Mouse (Mus musculus) CH12.LX (cell line): ENCODE measurements around the gene Scarb1. TPM values are rescaled to one million over a fixed set of nuclear protein-coding genes. Genes with fewer than 3 reads are reported as not detected.

Source experiments
- DNase-seq: peaks from one replicate; pipeline ENCODE4 v3.0.0-alpha.2; 2013; ENCODE audit errors: extremely low read depth
- H3K27ac ChIP-seq: 2 replicates; pipeline ENCODE4 v1.5.1; 2012; ENCODE audit warnings: low read depth, mild to moderate bottlenecking, control low read depth, moderate library complexity; ENCODE audit not compliant: insufficient read depth
- H3K27me3 ChIP-seq: replicated peaks from 2 replicates; pipeline ENCODE3; 2012; ENCODE audit warnings: inconsistent platforms
- H3K36me3 ChIP-seq, 2 experiments: replicated peaks in 1 of 2; 2 replicates each; pipeline versions ENCODE3 to v1.6.1; 2012; ENCODE audit warnings: inconsistent platforms in 1 of 2, low read length in 1 of 2, mild to moderate bottlenecking in 1 of 2, mixed read lengths in 1 of 2, moderate library complexity in 1 of 2; ENCODE audit not compliant: control insufficient read depth in 1 of 2, insufficient read depth in 1 of 2
- H3K4me1 ChIP-seq, 2 experiments: 2 replicates each; pipeline ENCODE4 v1.6.1; 2012; ENCODE audit warnings: inconsistent platforms in 1 of 2, moderate library complexity in 1 of 2; ENCODE audit not compliant: insufficient read depth in 2 of 2, control insufficient read depth in 1 of 2
- H3K4me2 ChIP-seq: 2 replicates; pipeline ENCODE4 v1.6.1; 2012; ENCODE audit warnings: low read depth, mild to moderate bottlenecking, control low read depth; ENCODE audit not compliant: poor library complexity, insufficient read depth, severe bottlenecking
- H3K4me3 ChIP-seq, 3 experiments: fragments of 150-350 bp in 1 of 3; sonication (generic) in 1 of 3; replicated peaks in 1 of 3; 2 replicates each; pipeline versions ENCODE3 to v1.5.1; 2011 to 2012; ENCODE audit warnings: low read depth in 2 of 3, low read length in 2 of 3, mild to moderate bottlenecking in 2 of 3, moderate library complexity in 2 of 3, control low read depth in 1 of 3, improper control_type of control experiment in 1 of 3, inconsistent platforms in 1 of 3, mixed read lengths in 1 of 3; ENCODE audit not compliant: poor library complexity in 1 of 3
- H3K79me2 ChIP-seq: replicated peaks from 2 replicates; pipeline ENCODE4 v1.6.1; 2012; ENCODE audit warnings: mild to moderate bottlenecking, moderate library complexity; ENCODE audit not compliant: control insufficient read depth, poor library complexity, insufficient read depth, severe bottlenecking; ENCODE audit errors: extremely low read depth
- H3K9ac ChIP-seq: 2 replicates; pipeline ENCODE4 v1.6.1; 2012; ENCODE audit warnings: low read depth, mild to moderate bottlenecking, control low read depth, moderate library complexity; ENCODE audit not compliant: insufficient read depth
- H3K9me3 ChIP-seq: replicated peaks from 2 replicates; pipeline ENCODE3; 2012; ENCODE audit warnings: low read length, inconsistent platforms, mixed read lengths
- BHLHE40 ChIP-seq: IDR thresholded peaks from 2 replicates; pipeline ENCODE4 v1.6.1; 2011; ENCODE audit warnings: mild to moderate bottlenecking, low read depth, low read length, improper control_type of control experiment
- CHD1 ChIP-seq: IDR thresholded peaks from 2 replicates; pipeline ENCODE4 v1.6.1; 2012; ENCODE audit warnings: low read depth, low read length, improper control_type of control experiment, inconsistent platforms
- ETS1 ChIP-seq: conservative IDR thresholded peaks from 2 replicates; pipeline ENCODE4 v1.6.1; 2012; ENCODE audit warnings: low read depth, mild to moderate bottlenecking, inconsistent platforms, low read length, improper control_type of control experiment, moderate library complexity
- HCFC1 ChIP-seq: IDR thresholded peaks from 2 replicates; pipeline ENCODE4 v1.6.1; 2012; ENCODE audit warnings: low read depth, mild to moderate bottlenecking, inconsistent platforms, low read length, improper control_type of control experiment
- JUND ChIP-seq: conservative IDR thresholded peaks from 2 replicates; pipeline ENCODE4 v1.6.1; 2011; ENCODE audit warnings: low read depth, low read length, improper control_type of control experiment
- MAFK ChIP-seq: IDR thresholded peaks from 2 replicates; pipeline ENCODE4 v1.6.1; 2011; ENCODE audit warnings: low read length, improper control_type of control experiment; ENCODE audit not compliant: insufficient replicate concordance
- MAX ChIP-seq: IDR thresholded peaks from 2 replicates; pipeline ENCODE4 v1.6.1; 2011; ENCODE audit warnings: low read length, improper control_type of control experiment
- MEF2A ChIP-seq: IDR thresholded peaks from 2 replicates; pipeline ENCODE4 v1.6.1; 2014; ENCODE audit warnings: low read depth, mild to moderate bottlenecking, inconsistent platforms, low read length, improper control_type of control experiment, borderline replicate concordance
- MYC ChIP-seq: IDR thresholded peaks from 2 replicates; pipeline ENCODE4 v1.6.1; 2011; ENCODE audit warnings: low read depth, mild to moderate bottlenecking, improper control_type of control experiment, low read length
- NELFE ChIP-seq: IDR thresholded peaks from 2 replicates; pipeline ENCODE4 v1.6.1; 2011; ENCODE audit warnings: low read depth, low read length, improper control_type of control experiment
- PAX5 ChIP-seq: IDR thresholded peaks from 2 replicates; pipeline ENCODE4 v1.6.1; 2012; ENCODE audit warnings: low read length, inconsistent platforms, mixed read lengths
- POLR2A ChIP-seq: IDR thresholded peaks from 2 replicates; pipeline ENCODE4 v1.6.1; 2011; ENCODE audit warnings: low read depth, mild to moderate bottlenecking, improper control_type of control experiment, low read length
- RAD21 ChIP-seq: IDR thresholded peaks from 2 replicates; pipeline ENCODE4 v1.6.1; 2011; ENCODE audit warnings: low read depth, mild to moderate bottlenecking, low read length, improper control_type of control experiment, moderate library complexity
- SMC3 ChIP-seq: IDR thresholded peaks from 2 replicates; pipeline ENCODE4 v1.6.1; 2011; ENCODE audit warnings: low read depth, low read length, improper control_type of control experiment
- TBP ChIP-seq: conservative IDR thresholded peaks from 2 replicates; pipeline ENCODE4 v1.6.1; 2011; ENCODE audit warnings: low read depth, low read length, improper control_type of control experiment
- UBTF ChIP-seq: IDR thresholded peaks from 2 replicates; pipeline ENCODE4 v1.6.1; 2012; ENCODE audit warnings: low read depth, mild to moderate bottlenecking, inconsistent platforms, low read length, improper control_type of control experiment, moderate library complexity
- USF1 ChIP-seq: IDR thresholded peaks from 2 replicates; pipeline ENCODE4 v1.6.1; 2014; ENCODE audit warnings: low read depth, mild to moderate bottlenecking, inconsistent platforms, low read length, improper control_type of control experiment
- USF2 ChIP-seq: conservative IDR thresholded peaks from 2 replicates; pipeline ENCODE4 v1.6.1; 2011; ENCODE audit warnings: low read depth, low read length, improper control_type of control experiment
- ZKSCAN1 ChIP-seq: IDR thresholded peaks from 2 replicates; pipeline ENCODE4 v1.6.1; 2012; ENCODE audit warnings: low read depth, inconsistent platforms, low read length, improper control_type of control experiment, borderline replicate concordance
- ZMIZ1 ChIP-seq: IDR thresholded peaks from 2 replicates; pipeline ENCODE4 v1.6.1; 2012; ENCODE audit warnings: low read depth, mild to moderate bottlenecking, inconsistent platforms, low read length, improper control_type of control experiment
- dilution Hi-C: fragments of 300-500 bp; cut with MboI; formaldehyde crosslinking; loops from 2 replicates; pipeline ENCODE4 v1.14.3; 2020; ENCODE audit warnings: low sequenced_read_pairs; ENCODE audit not compliant: extremely low pct_unique_long_range_greater_than_20kb, extremely low pct_ligation_motif_present
- in situ Hi-C: fragments of 300-500 bp; cut with MboI; formaldehyde crosslinking; loops from 3 replicates; pipeline ENCODE4 v1.14.3; 2019; ENCODE audit warnings: low sequenced_read_pairs, low pct_ligation_motif_present, low pct_unique_long_range_greater_than_20kb, mixed read lengths
- polyA plus RNA-seq: library from polyadenylated mRNA; unstranded; fragments of >175 nt; gene quantifications from 2 replicates; pipeline ENCODE4 v1.2.1, GENCODE M21; 2012; ENCODE audit warnings: low read depth; ENCODE audit not compliant: insufficient read length
- total RNA-seq, 2 experiments: library from RNA; depleted of rRNA; stranded (reverse); fragments of 300-350 nt in 1 of 2; fragments of >200 nt in 1 of 2; gene quantifications; 2 replicates each; pipeline ENCODE4 v1.2.3; 2012 to 2014

Gene Scarb1
- total and polyA plus RNA-seq, 3 experiments = 11.6 to 24.7 (median 20.0) TPM

DNA sequence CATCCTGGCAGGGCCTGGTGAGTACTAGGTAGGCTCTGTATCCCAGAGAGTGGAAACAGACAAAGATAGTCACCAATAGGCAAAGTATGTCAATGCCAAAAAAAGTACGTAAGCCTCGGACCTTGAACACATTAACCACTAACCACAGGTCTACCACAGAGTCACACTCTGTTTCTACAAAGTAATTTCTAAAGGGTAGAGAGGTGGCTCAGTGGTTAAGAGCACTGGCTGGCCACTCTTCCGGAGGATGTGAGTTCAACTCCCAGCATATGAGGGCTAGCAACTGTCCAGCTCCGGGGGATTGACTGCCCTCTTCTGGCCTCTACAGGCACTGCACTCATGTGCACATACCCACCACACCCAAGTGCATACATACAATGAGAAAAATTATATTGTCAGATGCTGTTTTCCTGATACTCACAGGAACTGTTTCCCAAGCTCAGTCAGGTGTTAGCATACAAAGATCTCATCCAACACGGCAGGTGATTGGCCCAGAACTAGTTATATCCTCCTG is 11.9 kb upstream of the Scarb1 start:
- Histone ChIP-seq H3K4me3 (no peak overlapping the region), H3K9ac (no peak overlapping the region), H3K9me3 (peaks cover 10% of the 10 kb centered on the region), H3K4me1 (peaks cover 7 to 60% of the 10 kb centered on the region in 2 experiments), H3K27me3 (no peaks in the 10 kb centered on the region), H3K4me2 (no peak overlapping the region), H3K79me2 (no peaks in the 10 kb centered on the region), H3K27ac (no peak overlapping the region), H3K36me3 (no peaks in the 10 kb centered on the region)
- TF ChIP-seq POLR2A (no peak), HCFC1 (no peak), BHLHE40 (peak; percentile 49), MEF2A (no peak)
- dilution Hi-C loops = no loop called here
- in situ Hi-C loops = no loop called here
- DNase-seq = no peak

GRCm38 (mm10) chr5:125351939-125352338 is 11.0 kb upstream of the Scarb1 start:
- H3K27me3 ChIP-seq = no peaks in the 10 kb centered on the region
- peaks cover 10% of the 10 kb centered on the region for H3K9me3 ChIP-seq
- no peaks in the 10 kb centered on the region for H3K36me3 ChIP-seq
- H3K4me2 ChIP-seq = no peak overlapping the region
- H3K27ac ChIP-seq = no peak overlapping the region
- in situ Hi-C loops = no loop called here
- peak; percentile 51 for DNase-seq
- peaks cover 7 to 59% of the 10 kb centered on the region in 2 experiments for H3K4me1 ChIP-seq
- dilution Hi-C loops = no loop called here
- no peak overlapping the region for H3K4me3 ChIP-seq
- H3K79me2 ChIP-seq = no peaks in the 10 kb centered on the region
- H3K9ac ChIP-seq = no peak overlapping the region
- peak; percentile 66 for TF ChIP-seq USF2
- no peak for TF ChIP-seq ZMIZ1
- peak; percentile 75 for TF ChIP-seq USF1
- TF ChIP-seq UBTF = no peak
- TF ChIP-seq MAX = 0 out of 2 replicates have a peak, but pooled peaks have one; percentile 45
- no peak for TF ChIP-seq SMC3

DNA sequence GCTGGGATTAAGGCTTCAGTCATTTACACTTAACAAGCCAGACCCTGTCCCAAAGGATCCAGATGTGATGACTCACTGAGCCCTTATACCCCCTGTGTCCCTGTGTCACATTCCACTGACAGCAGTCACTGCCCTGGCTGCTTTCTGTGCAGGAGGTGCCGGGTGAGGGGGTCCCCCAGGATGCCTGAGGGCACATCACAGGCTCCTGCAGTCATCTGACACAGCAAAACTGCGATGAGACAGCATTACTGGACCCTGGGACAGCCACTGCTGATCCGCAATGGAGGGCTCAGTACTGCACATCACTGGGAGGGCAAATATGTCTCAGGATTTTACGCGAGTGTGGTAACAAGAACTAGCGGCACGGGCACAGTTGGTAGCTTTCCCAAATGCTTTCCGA is 10.2 kb upstream of the Scarb1 start:
- H3K4me3 ChIP-seq = no peak overlapping the region
- dilution Hi-C loops (no loop called here), in situ Hi-C loops (no loop called here)
- H3K4me2 ChIP-seq = no peak overlapping the region
- DNase-seq = no peak
- peaks cover 10% of the 10 kb centered on the region for H3K9me3 ChIP-seq
- no peak overlapping the region for H3K27ac ChIP-seq
- peaks cover 4% of the 10 kb centered on the region for H3K27me3 ChIP-seq
- no peaks in the 10 kb centered on the region for H3K36me3 ChIP-seq
- no peaks in the 10 kb centered on the region for H3K79me2 ChIP-seq
- peaks cover 7 to 57% of the 10 kb centered on the region in 2 experiments for H3K4me1 ChIP-seq
- no peak overlapping the region for H3K9ac ChIP-seq
- no peak for TF ChIP-seq PAX5
- TF ChIP-seq CHD1 = no peak
- TF ChIP-seq JUND = no peak
- no peak for TF ChIP-seq MAFK
- no peak for TF ChIP-seq ETS1
- TF ChIP-seq UBTF = no peak
- TF ChIP-seq RAD21 = no peak
- TF ChIP-seq NELFE = no peak
- TF ChIP-seq ZKSCAN1 = no peak
- no peak for TF ChIP-seq MYC
- no peak for TF ChIP-seq TBP
- TF ChIP-seq BHLHE40 = no peak
- TF ChIP-seq USF1 = no peak
- no peak for TF ChIP-seq SMC3
